Mouse (Mus musculus) adipocyte (in vitro differentiated cells): ENCODE data around the gene Zfp324.
"Not testable (repeated sequence)": the region's sequence is repeated elsewhere in the genome, so short reads cannot be mapped to it uniquely, and the experiment has no call there.

Source experiments
- DNase-seq: peaks from one replicate; pipeline ENCODE4 v3.0.0-alpha.2; 2016; ENCODE audit warnings: low spot score

The Zfp324 gene

DNA sequence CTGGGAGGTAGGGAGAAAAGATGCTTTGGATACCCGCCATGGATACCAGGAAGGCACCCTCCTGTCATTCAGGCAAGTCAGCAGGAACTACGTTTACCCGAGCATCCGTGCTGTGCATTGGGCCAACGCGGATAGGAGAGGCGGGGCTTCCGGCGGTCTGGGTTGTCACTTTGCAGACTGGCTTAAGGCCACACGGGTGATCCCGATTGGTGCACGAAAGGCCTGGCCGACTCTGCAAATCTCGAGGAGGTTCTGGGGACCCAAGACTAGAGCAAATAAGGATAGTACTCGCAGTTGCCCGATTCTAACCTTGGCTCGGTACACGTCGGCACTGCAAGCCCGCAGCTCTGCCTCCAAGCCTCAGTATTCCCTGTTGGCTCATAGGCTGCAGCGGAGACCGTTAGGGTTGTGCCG, at the start of gene Zfp324:
Gene Zfp324, plus strand, starts transcription at position 161 of the 414 bp plus-strand sequence.
- peak; percentile 86 for DNase-seq

DNA sequence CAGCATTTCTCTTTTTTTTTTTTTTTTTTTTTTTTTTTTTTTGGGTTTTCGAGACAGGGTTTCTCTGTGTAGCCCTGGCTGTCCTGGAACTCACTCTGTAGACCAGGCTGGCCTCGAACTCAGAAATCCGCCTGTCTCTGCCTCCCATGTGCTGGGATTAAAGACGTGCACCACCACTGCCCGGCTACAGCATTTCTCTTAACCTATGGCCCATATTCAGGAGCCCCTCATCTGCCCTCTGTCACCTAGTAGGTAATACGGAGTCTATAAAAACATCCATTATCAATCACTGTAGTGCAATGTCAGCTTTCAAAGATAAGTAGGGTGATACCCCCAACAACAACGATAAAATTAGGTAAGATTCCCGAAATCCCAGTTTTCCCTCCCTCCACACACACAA, 45.1 kb upstream of the Zfp324 start:
- DNase-seq, result not testable (repeated sequence)

DNA sequence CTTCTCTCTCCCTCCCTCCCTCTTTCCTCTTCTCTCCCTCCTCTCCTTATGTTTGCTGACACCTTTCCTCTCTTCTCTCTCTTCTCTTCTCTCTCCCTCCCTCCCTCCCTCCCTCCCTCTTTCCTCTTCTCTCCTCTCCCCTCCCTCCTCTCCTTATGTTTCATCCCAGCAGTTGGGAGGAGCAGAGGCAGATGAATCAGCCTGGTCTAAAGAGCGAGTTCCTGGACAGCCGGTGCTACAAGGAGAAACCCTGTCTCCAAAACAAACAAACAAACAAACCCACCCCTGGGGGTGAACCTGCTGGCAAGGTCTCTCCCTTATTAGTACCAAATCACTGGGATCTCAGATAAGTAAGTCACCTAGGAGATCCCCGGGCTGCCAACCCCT, 44.3 kb upstream of the Zfp324 start:
- no peak for DNase-seq

DNA sequence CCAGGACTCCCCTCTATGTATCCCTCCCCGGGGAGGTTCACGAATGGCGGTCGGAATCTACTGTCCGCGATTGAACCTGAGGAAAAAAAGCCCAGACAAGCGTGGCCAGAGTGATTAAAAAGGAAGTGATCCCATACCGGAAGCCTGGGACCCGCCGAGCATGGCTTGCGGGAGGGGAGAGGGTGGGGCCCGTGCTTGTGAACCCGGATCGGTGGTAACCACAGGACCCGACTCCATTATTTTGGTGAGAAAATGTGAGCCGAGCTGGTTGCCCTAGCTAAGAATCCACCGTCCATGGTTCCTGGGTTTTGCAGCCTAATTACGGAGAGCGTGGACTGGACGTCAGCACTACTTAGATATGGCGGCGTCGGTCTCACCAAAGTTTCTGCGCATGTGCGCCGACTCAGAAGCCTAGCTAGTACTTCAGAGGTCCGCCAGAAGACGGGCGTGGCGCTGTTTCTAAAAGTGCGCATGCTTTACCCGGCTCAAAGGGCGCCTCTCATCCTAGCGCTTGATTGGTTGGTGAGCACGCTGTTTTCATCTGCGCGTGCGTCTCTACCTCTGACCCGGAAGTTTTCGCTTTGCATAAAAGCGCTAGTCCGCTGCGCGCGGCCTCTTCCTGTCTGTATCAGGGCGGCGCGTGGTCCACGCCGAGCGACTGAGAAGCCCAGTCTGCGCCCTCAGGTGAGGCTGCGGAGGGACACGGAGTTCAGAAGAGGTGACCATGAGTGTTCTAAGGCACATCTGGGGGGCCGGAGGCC, 43.8 kb upstream of the Zfp324 start, which contains the start of gene Rps5:
Gene Rps5, plus strand, starts transcription at position 586 of the 761 bp plus-strand sequence.
- peak; percentile 98 for DNase-seq

DNA sequence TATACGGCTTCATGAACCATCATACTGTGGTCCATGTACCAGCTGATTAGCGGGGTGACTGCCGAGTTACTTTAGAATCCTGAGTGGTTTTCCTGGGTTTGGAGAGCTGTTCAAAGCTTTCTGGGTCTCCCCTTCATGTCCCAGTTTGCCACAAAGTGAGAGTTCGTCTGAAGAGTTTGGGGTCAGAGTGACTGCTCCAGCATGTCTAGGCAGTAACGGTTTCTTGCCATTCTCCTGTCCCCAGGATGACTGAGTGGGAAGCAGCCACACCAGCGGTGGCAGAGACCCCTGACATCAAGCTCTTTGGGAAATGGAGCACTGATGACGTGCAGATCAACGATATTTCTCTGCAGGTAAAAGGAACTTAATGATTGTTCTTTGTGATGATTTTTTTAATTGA, 42.9 kb upstream of the Zfp324 start:
- DNase-seq, result no peak

DNA sequence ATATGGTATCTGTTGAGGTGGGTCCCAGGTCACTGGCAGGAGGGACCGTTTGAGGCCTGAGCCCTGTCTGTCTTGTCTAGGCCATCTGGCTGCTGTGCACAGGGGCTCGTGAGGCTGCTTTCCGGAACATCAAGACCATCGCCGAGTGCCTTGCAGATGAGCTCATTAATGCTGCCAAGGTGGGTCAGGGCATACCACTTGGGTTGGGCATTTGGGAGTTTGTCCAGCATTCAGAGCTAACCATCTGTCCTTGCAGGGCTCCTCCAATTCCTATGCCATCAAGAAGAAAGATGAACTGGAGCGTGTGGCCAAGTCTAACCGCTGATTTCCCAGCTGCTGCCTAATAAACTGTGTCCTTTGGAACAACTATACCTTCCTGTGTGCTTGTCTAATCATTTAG, 39.3 kb upstream of the Zfp324 start:
- no peak for DNase-seq

DNA sequence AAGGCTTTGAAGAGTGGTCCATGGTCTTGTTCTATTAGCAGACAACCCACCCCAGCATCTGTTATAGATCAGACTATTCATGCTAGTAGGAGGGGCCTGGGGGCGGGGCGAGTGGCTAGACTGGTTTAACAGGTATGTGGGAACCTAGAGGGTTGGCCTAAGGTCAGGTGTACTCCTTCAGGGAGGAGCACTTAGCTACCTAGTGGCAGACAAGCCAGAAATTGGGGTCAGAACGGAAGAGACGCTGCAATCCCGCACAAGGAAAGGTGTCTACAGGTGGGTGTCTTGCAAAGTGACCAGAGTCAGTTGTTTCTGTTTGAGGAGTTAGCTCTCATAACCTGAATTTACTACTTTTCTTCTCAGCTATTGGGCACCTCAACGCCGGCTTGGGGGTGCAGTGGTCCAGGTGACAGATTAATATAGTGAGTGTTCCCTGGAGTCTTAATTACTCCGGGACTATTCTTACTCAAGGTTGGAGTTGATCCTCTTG, 38.4 kb upstream of the Zfp324 start, which contains the start of gene Rnf225:
Gene Rnf225, plus strand, starts transcription at position 226 of the 490 bp plus-strand sequence.
- DNase-seq, result no peak

DNA sequence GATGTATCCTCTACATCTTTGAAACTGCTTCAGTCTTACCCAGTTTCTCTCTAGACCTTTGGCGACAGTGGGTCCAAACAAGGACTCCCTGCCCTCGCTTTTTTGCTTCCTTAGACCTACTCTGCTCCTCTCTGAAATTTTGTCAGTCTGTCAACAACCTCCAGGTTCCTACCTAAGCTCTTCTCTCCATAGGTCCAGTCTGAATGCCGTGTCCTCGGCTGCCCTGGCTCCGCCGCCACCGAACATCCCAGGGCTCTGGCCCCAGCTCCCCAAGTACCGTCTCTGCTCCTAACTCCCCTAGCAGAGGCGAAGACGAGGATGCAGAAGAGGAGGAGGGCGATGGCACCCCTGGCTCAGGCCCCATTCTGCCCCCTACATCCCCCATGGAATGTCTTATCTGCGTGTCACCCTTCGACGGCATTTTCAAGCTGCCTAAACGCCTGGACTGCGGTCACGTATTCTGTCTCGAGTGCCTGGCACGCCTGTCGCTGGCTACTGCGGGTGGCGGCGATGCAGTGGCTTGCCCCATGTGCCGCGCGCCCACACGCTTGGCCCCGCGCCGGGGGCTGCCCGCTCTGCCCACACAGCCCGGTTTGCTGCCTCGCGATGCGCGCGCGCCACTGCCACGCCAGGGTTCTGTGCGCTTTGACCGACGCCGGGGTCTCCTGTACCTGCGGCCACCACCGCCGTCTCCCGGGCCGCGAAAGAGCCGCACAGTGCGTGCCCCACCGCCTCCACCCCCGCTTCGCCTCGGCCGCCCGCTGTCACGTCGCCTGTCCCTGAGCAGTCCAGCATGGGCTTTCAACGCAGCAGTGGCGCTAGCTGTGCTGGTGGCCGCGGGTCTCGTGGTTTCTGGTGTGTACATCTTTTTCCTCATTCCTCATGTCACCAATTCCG, 37.7 kb upstream of the Zfp324 start:
- no peak for DNase-seq

DNA sequence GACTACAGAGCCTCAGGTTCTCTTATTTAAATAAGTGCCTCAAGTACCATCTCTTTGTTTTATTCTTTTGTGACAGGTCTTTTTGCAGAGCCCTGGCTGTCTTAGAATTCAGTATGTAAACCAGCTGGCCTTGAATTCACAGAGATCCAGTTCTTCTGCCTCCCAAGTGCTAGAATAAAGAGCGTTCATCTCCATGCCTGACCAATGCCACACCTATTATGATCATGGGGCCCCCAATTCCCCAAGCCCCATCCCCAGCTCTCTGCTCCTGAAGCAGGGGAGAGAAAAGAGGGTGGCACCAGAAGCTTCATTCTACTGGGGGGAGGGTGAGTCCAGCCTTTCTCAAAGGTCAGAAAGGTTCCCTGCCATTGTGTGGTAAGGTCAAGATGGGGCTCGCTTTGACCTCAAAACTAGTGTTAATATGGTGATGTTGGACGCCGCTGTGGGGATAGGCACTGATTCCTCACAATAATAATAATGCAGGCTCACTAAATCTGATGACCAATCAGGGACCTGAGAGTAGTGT, 32.0 kb upstream of the Zfp324 start:
- no peak for DNase-seq

DNA sequence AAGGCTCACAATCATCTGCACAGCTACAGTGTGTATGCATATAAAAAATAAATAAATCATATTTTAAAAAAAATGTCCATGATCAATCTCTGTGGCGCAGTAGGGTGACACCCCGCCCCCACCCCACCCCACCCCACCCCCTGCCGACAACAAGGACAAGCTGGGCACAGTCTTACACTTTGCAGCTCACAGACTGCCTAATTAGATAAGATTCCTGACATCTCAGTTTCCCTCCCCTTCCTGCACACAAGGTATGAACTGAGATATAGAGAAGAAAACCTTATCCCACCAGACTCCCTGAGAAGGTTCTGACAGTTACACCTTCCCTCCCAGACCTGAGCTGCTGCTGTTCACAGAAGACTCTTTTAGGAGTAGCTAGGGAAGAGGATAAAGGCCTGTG, 30.8 kb upstream of the Zfp324 start:
- no peak for DNase-seq

DNA sequence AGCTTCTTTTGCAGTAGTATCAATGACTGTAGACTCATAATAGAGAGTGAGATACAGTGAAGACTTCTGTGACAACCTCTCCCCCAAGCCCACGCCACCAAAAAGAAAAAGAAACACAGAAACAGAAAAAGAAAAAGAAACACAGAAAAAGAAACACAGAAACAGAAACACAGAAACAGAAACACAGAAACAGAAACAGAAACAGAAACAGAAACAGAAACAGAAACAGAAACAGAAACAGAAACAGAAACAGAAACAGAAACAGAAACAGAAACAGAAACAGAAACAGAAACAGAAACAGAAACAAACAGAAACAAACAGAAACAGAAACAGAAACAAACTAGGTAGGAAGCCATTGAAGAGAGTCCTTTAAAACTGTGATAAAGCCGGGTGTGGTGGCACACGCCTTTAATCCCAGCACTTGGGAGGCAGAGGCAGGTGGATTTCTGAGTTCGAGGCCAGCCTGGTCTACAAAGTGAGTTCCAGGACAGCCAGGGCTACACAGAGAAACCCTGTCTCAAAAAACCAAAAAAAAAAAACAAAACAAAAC, 28.3 kb upstream of the Zfp324 start:
- DNase-seq, result not testable (repeated sequence)

DNA sequence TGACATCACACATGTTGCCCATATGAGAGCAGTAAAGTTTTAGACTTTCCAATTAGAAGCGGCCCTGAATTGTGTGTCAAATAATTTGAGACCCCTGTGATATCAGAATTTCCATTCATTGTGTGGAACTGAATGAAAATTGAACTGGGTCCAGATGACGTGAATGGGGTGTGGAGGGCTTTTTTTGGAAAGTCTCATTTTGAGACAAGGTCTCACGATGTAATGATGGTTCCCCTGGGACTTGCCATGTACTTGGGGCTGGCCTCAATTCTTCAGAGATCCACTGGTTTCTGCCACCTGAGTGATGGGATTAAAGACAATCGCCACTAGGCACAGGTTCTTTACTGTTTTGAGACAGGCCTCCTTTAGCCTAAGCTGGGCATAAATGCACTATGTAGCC, 25.0 kb upstream of the Zfp324 start:
- DNase-seq, result no peak

DNA sequence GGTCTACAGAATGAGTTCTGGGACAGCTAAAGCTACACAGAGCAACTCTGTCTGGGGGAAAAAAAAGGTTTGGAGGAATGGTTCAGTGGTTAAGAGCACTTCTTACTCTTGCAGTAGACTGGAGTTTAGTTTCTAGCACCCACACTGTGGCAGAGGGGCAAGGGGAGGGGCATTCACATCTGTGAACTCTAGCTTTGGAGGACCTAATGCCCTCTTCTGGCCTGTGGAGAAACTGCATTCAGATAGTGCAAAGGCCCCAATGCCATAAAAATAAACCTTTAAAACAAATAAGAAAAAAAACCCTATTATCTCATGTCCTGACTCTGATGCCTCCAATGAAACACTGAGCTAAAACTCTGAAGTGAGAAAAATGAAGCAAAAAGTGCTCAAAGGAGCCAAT, 22.1 kb upstream of the Zfp324 start:
- no peak for DNase-seq

DNA sequence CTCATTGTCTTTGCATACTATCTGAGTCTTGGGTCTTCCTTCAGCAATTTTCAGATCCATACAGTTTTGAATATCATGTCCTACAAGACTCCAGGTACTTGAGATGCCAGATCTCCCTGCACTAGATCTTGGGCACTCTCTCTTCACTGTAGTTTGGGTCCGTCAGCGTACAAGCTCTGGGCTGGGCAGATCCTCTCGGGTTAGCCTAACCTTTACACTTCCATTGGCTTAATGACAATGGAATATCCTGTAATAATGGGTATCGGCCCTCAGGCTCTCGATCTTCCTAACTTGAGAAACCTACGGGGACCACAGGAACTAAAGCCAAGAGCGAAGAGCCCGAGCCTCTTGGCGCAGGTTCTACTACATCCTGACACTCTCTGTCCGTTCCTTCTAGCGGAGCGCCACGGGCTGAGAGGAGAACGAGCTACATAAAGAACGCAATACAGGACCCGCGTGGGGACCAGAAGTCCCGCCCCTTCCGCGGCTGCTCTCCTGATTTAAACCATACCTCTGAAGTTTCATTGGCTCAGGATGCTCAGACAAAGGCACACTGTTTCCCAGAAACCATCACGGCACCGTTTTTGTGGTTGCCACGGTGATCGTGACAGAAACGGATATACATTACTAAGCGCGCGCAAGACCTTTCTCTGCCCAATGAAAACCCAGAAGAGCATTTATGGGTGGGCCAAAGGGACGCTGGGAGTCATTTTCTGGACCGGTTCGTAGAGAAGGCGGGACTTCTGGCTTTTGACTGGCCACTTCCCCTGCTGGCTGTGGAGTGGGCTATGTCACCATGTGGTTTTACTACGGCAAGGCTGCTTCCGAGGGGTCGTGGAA, 16.4 kb upstream of the Zfp324 start:
- DNase-seq, result peak; percentile 67

DNA sequence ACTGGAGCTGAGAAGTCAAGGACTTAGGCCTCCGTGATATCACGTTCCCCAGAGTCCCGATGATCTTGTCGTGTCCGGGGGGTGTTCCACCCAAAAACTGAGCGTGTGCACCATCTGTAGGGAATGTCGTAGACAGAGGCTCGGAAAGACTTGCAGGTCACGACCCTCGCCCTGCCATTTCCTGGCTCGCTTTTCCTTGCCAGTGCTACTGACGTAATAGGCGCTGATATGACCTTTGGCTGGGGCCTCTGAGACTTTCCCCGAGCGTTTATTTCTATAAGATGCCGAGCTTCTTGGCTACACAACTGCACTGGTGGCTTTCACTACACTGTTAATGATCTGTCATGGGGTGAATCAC, 15.8 kb upstream of the Zfp324 start:
- DNase-seq, result no peak

DNA sequence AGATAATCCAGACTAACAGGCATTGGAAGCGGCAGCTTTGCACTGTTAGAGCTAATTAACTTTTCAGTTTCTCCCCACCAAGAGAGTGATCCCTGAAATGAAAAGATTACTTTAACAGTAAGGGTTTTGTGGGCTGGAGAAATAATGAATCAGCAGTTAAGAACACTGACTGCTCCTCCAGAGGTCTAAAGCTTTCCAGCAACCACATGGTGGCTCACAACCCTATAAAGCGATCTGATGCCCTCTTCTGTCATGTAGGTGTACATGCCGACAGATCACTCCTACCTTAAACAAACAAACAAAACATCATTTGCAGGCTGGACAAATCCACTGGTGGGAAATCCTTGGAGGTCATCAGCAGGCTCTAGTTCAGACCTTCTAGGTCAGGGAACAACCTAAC, 10.7 kb upstream of the Zfp324 start:
- no peak for DNase-seq

DNA sequence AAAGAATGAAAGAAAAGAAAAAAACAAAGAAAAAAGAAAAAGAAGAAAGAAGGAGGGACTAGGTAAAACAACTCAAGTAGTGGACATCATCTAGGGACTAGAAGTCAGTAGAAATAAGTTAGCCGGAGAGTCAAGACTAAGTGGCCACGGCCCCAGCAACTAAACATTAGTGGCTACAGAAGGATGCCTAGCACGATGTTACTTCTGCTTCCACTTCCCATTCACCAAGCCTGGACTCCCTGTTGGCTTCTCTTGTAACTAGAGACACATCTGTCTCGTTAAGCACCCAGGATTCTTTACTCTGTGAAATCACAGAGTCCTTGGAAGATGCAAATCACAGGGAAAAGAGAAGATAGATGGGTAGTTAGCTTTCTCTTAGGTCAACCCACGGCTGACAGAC, 8.1 kb upstream of the Zfp324 start:
- no peak for DNase-seq

DNA sequence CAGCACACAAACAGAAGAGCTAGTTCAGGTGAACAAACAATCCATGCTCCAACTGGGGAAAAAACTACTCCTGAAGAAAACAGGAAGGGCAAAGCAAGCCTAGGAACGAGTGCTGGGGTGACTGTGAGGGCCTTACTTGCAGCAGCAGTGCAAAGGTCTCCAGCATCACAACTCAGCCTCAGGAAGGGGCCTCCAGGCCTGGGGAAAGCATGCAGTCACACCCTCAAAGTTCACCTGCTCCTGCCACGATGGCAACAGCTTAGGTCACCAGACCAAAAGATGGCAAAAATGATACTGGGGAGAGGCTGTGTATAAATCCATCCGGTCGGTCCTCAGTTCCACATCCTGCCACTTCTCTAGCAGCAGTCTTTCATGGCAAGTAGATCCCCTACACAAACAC, 6.7 kb upstream of the Zfp324 start:
- no peak for DNase-seq

DNA sequence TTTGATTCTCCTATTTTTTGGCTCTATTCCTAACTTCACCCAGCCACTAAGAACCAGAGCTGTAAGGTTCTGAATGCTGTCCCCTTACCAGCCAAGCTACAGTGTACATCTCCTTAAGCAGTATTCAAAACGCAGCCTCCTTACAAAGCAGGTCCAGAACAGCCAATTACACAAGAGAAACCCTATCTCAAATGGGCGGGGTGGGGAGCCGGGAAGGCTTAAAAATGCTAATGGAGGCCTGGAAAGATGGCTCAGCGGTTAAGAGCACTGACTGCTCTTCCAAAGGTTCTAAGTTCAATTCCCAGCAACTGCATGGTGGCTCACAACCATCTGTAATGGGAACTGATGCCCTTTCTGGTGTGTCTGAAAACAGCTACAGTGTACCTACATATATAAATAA, 5.9 kb upstream of the Zfp324 start:
- no peak for DNase-seq

DNA sequence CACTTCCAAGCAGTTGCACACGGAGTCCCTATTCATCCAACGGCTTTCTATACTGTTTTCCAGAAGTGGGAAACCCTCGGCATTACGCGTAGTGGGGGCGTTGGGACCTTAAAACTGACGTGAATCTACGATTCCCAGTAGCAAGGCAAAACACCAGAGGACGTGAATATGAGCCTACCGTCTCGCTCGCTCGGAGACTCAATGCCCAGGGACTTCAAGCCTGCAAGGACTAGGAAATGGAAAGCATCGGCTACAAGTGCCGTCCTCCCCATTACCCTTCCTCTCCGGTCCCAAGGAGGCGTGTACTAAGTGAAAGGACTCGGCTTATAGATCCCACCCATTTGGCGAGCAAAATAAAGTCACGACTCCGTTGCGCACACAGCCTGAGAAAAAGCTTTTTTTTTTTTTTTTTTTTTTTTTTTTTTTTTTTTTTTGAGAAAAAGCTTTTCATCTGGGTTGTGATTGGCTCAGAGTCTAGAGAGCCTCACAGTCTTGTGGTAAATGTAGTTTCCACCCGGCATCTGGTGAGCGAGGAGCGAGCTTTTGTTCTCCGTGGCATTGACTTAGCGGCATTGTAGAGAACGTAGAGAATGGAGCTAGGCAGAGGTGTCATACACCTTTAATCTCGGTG, 4.0 kb upstream of the Zfp324 start:
- peak; percentile 91 for DNase-seq
